Mouse (Mus musculus) C2C12 (cell line): Measurements from ENCODE around the gene Dennd4a. TPM values are rescaled to one million over a fixed set of nuclear protein-coding genes. Genes with fewer than 3 reads are reported as not detected.
"Not testable (repeated sequence)": the region's sequence is repeated elsewhere in the genome, so short reads cannot be mapped to it uniquely, and the experiment has no call there.

Experiments used
- H3K27me3 ChIP-seq: one replicate; pipeline ENCODE4 v1.6.1; 2011; ENCODE audit not compliant: control insufficient read depth, insufficient read depth, insufficient read length
- H3K36me3 ChIP-seq: one replicate; pipeline ENCODE4 v1.6.1; 2011; ENCODE audit not compliant: control insufficient read depth, insufficient read depth
- H3K4me3 ChIP-seq: one replicate; pipeline ENCODE4 v1.5.1; 2011; ENCODE audit warnings: mild to moderate bottlenecking, control low read depth; ENCODE audit not compliant: poor library complexity, insufficient read depth, severe bottlenecking
- H3K79me2 ChIP-seq: one replicate; pipeline ENCODE4 v1.6.1; 2011; ENCODE audit not compliant: control insufficient read depth, insufficient read depth
- H3K79me3 ChIP-seq: one replicate; pipeline ENCODE4 v1.6.1; 2011; ENCODE audit warnings: low read depth, control low read depth
- H3ac ChIP-seq: one replicate; pipeline ENCODE3; 2011; ENCODE audit warnings: low read depth; ENCODE audit not compliant: control insufficient read depth, insufficient read length
- CEBPB ChIP-seq: IDR thresholded peaks from one replicate; pipeline ENCODE4 v1.6.1; 2011; ENCODE audit warnings: low read depth, mild to moderate bottlenecking, control low read depth, moderate library complexity
- CTCF ChIP-seq: IDR thresholded peaks from one replicate; pipeline ENCODE4 v1.5.1; 2011; ENCODE audit not compliant: control insufficient read depth, insufficient read depth, insufficient read length
- FOSL1 ChIP-seq: IDR thresholded peaks from one replicate; pipeline ENCODE4 v1.8.0; 2011; ENCODE audit warnings: mild to moderate bottlenecking, low read length; ENCODE audit not compliant: poor library complexity, insufficient read depth, severe bottlenecking
- MAX ChIP-seq: IDR thresholded peaks from one replicate; pipeline ENCODE4 v1.6.1; 2011; ENCODE audit warnings: mild to moderate bottlenecking, control low read depth
- MYOD1 ChIP-seq: IDR thresholded peaks from one replicate; pipeline ENCODE4 v1.6.1; 2011; ENCODE audit warnings: low read depth; ENCODE audit not compliant: control insufficient read depth, insufficient read length
- MYOG ChIP-seq: IDR thresholded peaks from one replicate; pipeline ENCODE4 v1.6.1; 2011; ENCODE audit not compliant: control insufficient read depth, insufficient read length; ENCODE audit errors: extremely low read depth
- USF1 ChIP-seq: IDR thresholded peaks from one replicate; pipeline ENCODE4 v1.6.1; 2011; ENCODE audit warnings: low read depth, mild to moderate bottlenecking, control low read depth, moderate library complexity
- polyA plus RNA-seq: library from polyadenylated mRNA; unstranded; fragments of >200 nt; fragmentation: generic; extraction: Trizol; gene quantifications from one replicate; pipeline ENCODE4 v1.2.1, GENCODE M21; 2012; ENCODE audit warnings: missing spikeins

Dennd4a gene
- polyA plus RNA-seq, 1 experiment, result 1.3 TPM

DNA sequence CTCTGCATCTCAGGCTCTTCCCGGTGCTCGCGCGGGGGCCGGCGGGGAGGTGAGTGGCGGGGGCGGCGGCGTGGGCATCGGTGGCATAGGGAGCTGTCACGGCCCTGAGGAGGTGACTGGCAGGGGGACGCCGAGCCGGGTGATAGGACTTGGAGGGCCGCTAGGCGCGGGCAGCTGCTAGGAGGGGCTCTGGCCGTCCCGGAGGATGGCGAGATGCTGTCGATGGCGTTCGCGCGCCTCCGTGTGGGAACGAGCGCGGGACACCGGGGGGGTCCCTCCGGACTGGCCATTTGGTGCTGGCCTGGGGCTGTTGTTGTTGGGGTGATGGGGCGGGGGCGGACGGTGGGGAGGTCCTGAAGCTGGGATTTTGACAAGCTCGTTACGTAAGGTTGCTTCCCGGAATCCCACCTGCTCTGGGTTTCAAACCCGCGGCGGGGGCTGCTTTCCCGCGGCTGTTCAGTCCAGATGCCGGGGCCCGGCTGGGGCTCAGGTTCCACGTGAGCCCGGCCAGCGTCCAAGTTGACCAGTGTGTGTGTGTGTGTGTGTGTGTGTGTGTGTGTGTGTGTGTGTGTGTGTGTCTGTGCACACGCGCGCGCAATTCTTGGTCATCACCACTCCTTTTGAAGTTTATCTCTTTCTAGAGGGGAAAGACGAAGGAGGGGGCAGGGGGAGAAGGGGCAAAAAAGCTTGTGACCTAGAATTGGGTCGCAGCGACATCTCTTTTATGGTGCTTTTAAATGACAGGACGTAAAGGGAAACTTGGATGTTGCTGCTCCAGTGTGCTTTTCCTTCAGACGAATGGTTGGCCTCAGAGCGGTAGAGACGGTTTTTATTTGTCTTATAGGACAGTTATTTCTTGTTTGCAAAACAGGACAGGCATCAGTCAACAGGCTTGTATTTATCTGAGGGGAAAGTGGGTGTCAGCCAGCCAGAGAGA is 666 bp downstream of the Dennd4a start:
- peak overlapping the region; percentile 59 for H3K4me3 ChIP-seq
- TF ChIP-seq FOSL1 (no peak), CEBPB (no peak), MYOG (no peak), CTCF (peak; percentile 5), MYOD1 (no peak), USF1 (no peak), MAX (no peak)
- H3K27me3 ChIP-seq, result no peaks in the 10 kb centered on the region
- H3K79me2 ChIP-seq, result no peaks in the 10 kb centered on the region
- peak overlapping the region; percentile 87 for H3ac ChIP-seq
- no peaks in the 10 kb centered on the region for H3K36me3 ChIP-seq
- H3K79me3 ChIP-seq, result no peaks in the 10 kb centered on the region

DNA sequence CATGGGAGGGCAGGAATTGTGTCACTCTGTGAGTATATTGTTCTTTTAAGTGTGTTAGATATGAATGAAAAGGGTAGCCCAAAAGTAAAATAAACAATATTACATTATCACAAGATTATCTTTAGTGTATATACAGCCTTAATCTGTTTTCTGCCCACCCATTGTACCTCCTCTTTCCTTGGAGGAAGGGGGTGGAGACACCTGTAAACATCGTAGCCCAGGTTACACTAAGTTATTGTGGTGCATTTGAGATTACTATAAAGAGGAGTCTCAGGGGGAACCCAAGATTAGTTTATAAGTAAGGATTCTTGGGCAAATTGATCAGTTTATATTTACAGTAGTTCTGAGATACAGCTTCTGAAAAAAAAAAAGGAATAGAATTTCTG is 1.3 kb downstream of the Dennd4a start:
- Histone ChIP-seq H3K79me3 (no peaks in the 10 kb centered on the region), H3K4me3 (no peak overlapping the region), H3K36me3 (no peaks in the 10 kb centered on the region), H3K27me3 (no peaks in the 10 kb centered on the region), H3ac (no peak overlapping the region), H3K79me2 (no peaks in the 10 kb centered on the region)
- TF ChIP-seq MAX, result no peak
- TF ChIP-seq USF1, result no peak
- TF ChIP-seq FOSL1, result no peak
- TF ChIP-seq CEBPB, result no peak
- no peak for TF ChIP-seq MYOG
- TF ChIP-seq MYOD1, result no peak
- no peak for TF ChIP-seq CTCF

DNA sequence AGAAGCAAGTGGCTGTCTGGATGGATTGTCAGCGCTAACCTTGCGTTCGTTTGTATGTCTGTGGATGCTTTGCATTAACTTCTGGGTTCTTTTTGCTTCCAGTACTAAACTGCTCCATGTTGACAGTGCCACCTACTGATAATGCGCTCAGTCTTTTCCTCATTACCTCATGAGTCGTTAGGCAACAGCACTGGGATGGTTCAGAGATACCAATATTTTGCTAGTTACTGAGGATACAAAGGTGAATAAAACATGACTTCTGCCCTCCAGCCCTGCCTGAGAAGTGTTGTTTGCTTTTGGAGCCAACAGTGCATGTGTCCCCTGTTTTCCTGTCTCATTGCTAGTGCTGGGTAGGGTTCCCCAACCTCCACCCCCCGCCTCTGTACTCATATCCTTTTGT is 3.1 kb downstream of the Dennd4a start:
- Histone ChIP-seq H3K4me3 (no peak overlapping the region), H3K36me3 (no peaks in the 10 kb centered on the region), H3K79me3 (no peaks in the 10 kb centered on the region), H3ac (no peak overlapping the region), H3K27me3 (no peaks in the 10 kb centered on the region), H3K79me2 (no peaks in the 10 kb centered on the region)
- no peak for TF ChIP-seq FOSL1
- no peak for TF ChIP-seq CTCF
- TF ChIP-seq MYOD1, result no peak
- TF ChIP-seq CEBPB, result no peak
- TF ChIP-seq MAX, result no peak
- no peak for TF ChIP-seq MYOG
- no peak for TF ChIP-seq USF1

DNA sequence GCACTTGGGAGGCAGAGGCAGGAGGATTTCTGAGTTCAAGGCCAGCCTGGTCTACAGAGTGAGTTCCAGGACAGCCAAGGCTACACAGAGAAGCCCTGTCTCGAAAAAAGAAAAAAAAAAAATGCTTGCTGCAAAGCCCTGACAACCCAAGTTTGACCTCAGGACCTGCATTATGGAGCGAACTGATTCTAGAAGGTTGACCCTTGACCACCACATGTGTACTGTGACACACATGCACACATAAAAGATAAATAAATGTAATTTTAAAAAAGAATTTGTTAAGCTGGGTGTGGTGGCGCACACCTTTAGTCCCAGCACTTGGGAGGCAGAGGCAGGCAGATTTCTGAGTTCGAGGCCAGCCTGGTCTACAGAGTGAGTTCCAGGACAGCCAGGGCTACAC is 8.5 kb downstream of the Dennd4a start:
- H3K36me3 ChIP-seq, H3K4me3 ChIP-seq, H3K27me3 ChIP-seq, H3ac ChIP-seq, H3K79me2 ChIP-seq, H3K79me3 ChIP-seq: not testable (repeated sequence)

DNA sequence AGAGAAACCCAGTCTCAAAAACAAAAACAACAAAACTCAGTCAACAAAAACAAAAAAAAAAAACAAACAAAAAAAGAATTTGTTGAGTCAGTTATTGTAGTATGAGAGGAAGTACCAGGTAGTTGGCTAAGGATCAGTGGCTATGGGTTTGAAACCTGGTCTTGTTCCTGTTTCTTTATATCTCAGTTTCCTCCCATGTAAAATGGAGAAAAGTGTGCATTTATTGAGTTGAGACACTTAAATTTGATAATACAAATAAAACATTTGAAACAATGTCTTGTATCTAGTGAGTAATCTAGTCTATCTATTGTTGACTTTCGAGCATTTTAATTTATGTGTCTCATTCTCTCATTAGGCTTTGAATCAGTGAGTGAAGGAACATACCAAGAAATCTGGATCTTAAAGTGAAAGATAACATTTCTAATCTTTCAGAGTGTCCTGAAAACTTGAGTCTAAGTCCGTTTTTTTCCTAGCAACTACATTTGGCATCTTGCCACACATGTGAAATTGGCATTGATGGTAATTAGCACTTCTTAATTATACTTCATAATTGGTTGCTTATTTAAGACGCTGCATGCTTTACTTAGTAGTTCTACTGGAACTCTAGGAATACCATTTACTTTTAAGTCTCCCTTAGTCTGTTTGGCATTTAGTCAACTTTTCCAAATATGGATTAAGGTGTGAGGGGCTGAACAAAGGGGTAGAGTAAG is 9.1 kb downstream of the Dennd4a start:
- no peak overlapping the region for H3ac ChIP-seq
- no peak for TF ChIP-seq FOSL1
- no peak for TF ChIP-seq MAX
- no peaks in the 10 kb centered on the region for H3K79me3 ChIP-seq
- no peaks in the 10 kb centered on the region for H3K27me3 ChIP-seq
- no peaks in the 10 kb centered on the region for H3K36me3 ChIP-seq
- H3K79me2 ChIP-seq, result no peaks in the 10 kb centered on the region
- H3K4me3 ChIP-seq, result no peak overlapping the region

DNA sequence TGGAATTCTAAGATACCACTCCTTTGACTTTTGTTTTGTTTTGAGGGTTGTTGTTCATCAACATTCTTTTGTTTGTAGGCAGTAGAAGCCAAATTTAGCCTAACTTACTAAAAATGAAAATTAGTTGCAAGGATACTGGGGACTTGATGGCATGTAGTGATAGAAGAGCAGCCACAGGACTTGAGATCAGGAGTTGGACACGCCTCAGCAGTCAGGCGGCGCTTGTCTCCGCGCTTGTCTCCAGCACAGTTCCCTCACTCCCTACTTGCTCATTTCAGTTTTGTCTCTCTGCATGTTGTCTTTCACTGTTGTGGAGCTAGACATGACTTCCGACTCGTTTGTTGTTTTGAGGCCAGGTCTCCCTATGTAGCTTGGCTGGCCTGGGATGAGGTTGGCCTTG is 11.1 kb downstream of the Dennd4a start:
- Histone ChIP-seq H3K79me3 (no peaks in the 10 kb centered on the region), H3K36me3 (no peaks in the 10 kb centered on the region), H3ac (no peak overlapping the region), H3K79me2 (no peaks in the 10 kb centered on the region), H3K27me3 (no peaks in the 10 kb centered on the region), H3K4me3 (no peak overlapping the region)
- TF ChIP-seq MYOD1, result no peak
- TF ChIP-seq CTCF, result no peak
- TF ChIP-seq MAX, result no peak
- TF ChIP-seq CEBPB, result no peak
- TF ChIP-seq USF1, result no peak
- TF ChIP-seq MYOG, result no peak
- TF ChIP-seq FOSL1, result no peak
